Mouse (Mus musculus): ENCODE measurements around the gene Gucy2c.

- TF ChIP-seq CTCF (IDR thresholded peaks at IDR 0.05; ENCODE audit: low read depth) (no peak), EP300 (IDR thresholded peaks at IDR 0.05; ENCODE audit: low read depth) (no peak)
Observed at GRCm38 (mm10) chr6:136795110-136795509, 13.5 kb upstream of the Gucy2c start.

Data from heart, postnatal 0 days (tissue).